Mouse (Mus musculus): ENCODE measurements around the gene Galns. TPM values are rescaled to one million over a fixed set of nuclear protein-coding genes. Genes with fewer than 3 reads are reported as not detected.
"Not testable (repeated sequence)": the region's sequence is repeated elsewhere in the genome, so short reads cannot be mapped to it uniquely, and the experiment has no call there.

Gene Galns
- total RNA-seq, 2 experiments from 2014 or later = 8.2 to 21.7 TPM

GRCm38 (mm10) chr8:122604640-122605039, 6.6 kb downstream of the Galns start:
- no peak for ATAC-seq (replicated peaks; ENCODE audit: low FRiP score, low TSS enrichment, poor library complexity, severe bottlenecking)

GRCm38 (mm10) chr8:122600666-122601065, 10.6 kb downstream of the Galns start:
- ATAC-seq (replicated peaks; ENCODE audit: low FRiP score, low TSS enrichment, poor library complexity, severe bottlenecking) = no peak

DNA sequence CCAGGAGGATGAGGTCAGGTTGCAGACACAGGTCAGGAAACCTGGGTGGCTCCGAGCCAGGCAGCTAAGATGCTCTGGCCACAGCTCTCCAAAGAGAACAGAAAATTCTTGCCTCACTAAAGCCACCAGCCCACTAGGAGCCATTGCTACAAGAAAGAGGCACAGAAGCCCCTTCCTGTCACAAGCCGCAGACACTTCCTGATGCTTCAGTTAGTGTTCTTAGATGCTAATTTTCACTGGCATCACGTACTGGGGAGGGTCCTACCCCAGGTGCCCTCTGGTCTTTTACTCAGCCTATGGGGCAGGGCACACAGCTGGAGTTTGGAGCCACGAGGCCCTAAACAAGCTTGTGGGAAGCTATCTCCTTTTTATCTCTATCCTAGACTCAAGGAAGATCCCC, 15.2 kb downstream of the Galns start:
- ATAC-seq (replicated peaks; ENCODE audit: low FRiP score, low TSS enrichment, poor library complexity, severe bottlenecking) = no peak

DNA sequence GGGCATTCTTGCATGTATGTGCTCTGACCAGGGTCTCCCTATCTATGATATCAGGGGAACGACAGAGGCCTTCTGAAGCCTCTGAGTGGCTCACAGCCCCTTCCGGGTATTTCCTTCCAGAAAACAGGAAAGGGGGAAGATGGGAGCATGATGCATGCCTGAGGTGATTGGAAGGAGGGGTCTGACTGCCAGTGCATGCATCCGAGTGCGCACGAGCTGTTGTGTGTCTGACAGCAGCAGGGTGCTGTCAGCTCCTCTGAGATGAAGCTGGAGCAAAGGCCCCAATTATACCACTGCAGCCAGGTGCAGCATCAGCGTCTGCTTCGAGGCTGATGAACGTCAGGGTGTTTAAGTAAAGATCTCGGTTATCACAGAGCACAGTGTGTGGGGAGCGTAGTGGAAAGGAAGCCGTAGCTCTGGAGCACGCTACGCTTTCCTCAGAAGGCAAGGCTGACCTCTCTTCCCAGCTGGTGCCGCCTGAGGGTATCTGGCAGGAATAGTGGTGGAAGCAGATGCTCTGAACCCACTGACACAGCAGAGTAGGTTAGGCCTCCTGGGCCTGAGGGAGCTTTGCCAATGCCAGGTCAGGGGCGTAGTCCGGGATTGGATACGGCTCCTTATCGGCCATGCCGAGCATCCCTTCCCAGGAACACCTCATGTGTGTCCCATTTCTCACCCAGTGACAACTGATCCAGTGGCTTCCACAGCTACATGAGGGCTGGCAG, 17.3 kb downstream of the Galns start:
- no peak for ATAC-seq (replicated peaks; ENCODE audit: low FRiP score, low TSS enrichment, poor library complexity, severe bottlenecking)

DNA sequence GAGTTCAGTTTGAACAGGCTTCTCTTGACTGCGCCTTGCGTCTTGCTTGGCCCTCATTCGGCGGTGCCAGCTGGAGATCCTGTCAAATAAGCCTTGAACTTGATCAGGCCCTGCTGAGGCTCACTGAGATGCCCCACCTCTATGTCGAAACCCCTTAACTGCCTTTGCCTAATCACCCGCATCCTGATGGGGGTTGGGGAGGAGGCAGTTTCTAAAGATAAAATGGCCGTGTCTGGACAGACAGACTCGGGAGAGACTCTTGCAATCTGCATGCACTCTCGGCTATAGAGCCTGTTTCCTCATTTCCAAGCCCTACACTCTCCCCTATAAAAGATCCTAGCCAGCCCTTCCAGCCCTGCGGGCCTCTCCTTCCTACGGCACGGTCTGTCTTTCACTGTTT, 18.0 kb downstream of the Galns start:
- ATAC-seq (replicated peaks; ENCODE audit: low FRiP score, low TSS enrichment, poor library complexity, severe bottlenecking) = 0 out of 2 replicates have a peak, but pooled peaks have one; percentile 14

DNA sequence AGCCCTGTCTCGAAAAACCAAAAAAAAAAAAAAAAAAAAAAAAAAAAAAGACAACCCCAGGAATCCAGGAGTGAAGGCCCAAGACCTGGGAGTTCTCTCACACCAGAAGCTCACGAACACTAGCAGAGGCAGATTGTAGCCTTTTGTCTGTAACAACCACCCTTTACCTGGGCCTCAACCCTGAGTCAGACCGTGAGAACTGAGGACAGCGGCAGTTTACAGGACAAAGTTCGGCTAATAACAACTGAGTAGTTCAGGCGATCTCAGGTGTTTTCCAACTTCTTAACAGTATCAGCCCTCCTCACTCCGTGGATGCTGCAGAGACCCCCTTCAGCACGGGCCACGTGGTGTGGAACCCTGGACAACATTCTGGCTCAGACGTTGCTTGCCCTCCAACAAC, 24.5 kb downstream of the Galns start:
- no peak for ATAC-seq (replicated peaks; ENCODE audit: low FRiP score, low TSS enrichment, poor library complexity, severe bottlenecking)

GRCm38 (mm10) chr8:122586171-122586570, 25.1 kb downstream of the Galns start:
- no peak for ATAC-seq (replicated peaks; ENCODE audit: low FRiP score, low TSS enrichment, poor library complexity, severe bottlenecking)

DNA sequence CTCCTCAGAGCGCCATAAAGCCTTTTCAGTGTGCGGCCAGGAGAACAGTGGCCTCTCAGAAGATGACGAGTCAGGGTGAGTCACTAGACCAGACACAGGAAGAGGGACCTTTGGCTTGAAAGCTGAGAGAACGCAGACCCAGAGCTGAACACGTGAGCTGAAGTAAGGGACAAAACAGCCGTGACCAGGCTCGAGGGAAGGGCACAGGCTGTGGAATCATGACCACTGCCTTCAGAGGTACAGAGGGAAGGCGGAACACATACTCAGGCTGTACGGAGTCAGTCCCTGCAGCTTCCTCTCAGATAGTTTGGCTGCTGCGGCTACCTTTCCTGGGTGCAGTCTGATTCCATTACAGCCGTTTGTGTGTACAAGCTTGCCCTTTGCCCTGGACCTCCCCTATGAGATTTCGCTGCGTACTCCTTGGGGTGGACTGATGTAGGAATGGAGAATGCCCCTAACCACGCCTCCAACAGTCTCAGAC, 25.8 kb downstream of the Galns start:
- no peak for ATAC-seq (replicated peaks; ENCODE audit: low FRiP score, low TSS enrichment, poor library complexity, severe bottlenecking)

- ATAC-seq (replicated peaks; ENCODE audit: low FRiP score, low TSS enrichment, poor library complexity, severe bottlenecking) = no peak
Measured at GRCm38 (mm10) chr8:122584981-122585380, 26.3 kb downstream of the Galns start.

DNA sequence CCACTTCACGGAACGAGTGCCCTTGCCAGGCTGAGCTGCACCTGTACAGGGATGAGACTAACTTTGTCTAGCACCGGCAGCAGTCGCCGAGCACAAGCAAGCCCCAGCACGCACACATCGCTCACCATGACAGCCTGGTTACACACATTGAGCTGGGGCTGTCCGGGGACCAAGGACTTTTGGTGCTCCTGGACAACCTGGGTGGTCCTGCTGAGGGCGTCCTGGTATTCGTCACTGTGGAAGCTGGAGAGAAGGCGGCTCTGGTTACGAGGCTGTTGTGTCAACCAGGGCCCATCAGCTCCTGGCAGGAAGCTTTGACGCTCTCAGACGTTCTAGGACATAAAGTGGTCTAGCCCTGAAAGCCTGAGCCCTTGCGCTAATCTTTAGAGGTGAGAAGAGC, 30.3 kb downstream of the Galns start:
- no peak for ATAC-seq (replicated peaks; ENCODE audit: low FRiP score, low TSS enrichment, poor library complexity, severe bottlenecking)

GRCm38 (mm10) chr8:122579196-122579595, 32.1 kb downstream of the Galns start:
- ATAC-seq (replicated peaks; ENCODE audit: low FRiP score, low TSS enrichment, poor library complexity, severe bottlenecking) = no peak

GRCm38 (mm10) chr8:122577116-122577515, 34.1 kb downstream of the Galns start:
- ATAC-seq (replicated peaks; ENCODE audit: low FRiP score, low TSS enrichment, poor library complexity, severe bottlenecking) = no peak

DNA sequence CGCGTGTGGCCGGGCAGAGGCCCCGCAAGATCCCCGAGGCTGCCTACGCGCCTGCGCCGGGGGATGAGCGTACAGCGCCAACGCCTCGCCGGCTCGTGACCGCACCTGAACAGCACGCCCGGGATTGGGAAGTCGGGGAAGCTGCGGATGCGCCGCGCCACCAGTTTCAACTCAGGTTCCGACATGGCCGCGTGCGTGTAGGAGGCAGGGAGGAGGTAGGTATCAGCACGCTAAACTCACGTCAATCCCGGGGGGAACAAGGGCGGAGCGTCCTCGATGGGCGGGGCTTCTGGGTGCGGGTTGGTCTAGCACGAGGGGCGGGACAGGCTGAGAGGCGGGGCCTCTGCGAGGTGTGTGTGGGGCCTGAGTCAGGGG, 34.6 kb downstream of the Galns start, which contains the start of gene Aprt:
Aprt (minus strand) TSS at position 262 of the 375 bp plus-strand sequence.
- peak; percentile 92 for ATAC-seq (replicated peaks; ENCODE audit: low FRiP score, low TSS enrichment, poor library complexity, severe bottlenecking)

DNA sequence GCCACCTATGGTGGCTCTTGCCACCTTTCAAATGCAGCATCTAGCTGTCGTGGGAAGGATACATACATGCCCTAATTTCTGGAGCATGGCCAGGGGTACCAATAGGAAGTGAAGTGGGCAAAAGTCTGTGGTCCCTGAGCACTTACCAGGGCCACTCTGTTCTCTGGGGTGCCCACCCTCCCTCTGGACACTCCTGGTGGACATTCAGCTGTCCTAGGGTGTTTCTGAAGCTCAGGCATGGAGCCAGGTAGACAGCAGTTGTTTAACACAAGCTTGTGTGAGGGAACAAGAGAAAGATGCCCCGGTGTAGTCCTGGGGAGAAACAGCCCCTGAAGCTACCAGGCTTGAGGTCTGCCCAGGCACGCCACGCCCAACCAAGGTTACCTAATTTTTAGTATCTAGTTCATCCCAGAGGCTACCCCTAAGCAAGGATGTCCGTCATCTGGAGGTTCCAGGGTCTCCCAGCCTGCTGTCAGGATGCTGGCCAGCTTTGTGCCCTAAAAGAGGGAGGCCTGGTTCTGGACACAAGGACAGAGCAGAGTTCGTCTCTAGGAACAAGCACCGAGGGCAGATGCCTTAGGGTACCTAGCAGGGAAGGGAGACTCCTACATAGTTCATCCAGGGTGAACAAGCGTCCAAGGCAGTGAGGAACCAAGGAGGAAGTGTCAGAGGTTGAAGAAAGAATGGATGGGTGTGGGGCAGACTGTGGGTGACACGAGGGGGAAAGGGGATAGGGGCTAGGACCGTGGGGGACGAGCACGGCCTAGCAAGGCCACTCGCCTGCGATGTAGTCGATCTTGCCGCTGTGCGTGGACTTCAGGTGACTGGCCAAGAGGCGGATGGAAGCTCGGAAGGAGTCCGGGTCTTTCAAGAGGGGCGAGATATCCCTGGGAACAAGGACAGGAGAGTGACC, 35.3 kb downstream of the Galns start:
- no peak for ATAC-seq (replicated peaks; ENCODE audit: low FRiP score, low TSS enrichment, poor library complexity, severe bottlenecking)

DNA sequence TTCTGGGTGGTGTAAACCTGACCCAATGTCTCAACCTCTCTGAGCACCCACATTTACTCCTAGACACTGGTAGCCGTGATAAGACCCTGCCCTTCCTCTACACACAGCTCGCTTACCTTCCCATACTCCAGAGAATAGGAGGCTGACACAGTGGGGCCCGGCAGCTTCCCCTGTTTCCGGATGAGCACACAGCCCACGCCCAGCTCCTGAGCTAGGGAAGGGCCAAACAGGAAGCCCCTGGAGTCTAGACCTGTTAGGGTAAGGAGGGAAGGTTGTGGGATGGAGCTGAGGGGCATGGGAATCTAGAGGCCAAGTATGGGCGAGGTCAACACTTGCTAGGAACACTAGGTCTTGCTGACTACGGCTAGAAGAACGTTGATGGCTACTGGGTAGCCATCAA, 36.0 kb downstream of the Galns start:
- ATAC-seq (replicated peaks; ENCODE audit: low FRiP score, low TSS enrichment, poor library complexity, severe bottlenecking) = no peak

- no peak for ATAC-seq (replicated peaks; ENCODE audit: low FRiP score, low TSS enrichment, poor library complexity, severe bottlenecking)
Measured at GRCm38 (mm10) chr8:122574667-122575251, 36.5 kb downstream of the Galns start.

DNA sequence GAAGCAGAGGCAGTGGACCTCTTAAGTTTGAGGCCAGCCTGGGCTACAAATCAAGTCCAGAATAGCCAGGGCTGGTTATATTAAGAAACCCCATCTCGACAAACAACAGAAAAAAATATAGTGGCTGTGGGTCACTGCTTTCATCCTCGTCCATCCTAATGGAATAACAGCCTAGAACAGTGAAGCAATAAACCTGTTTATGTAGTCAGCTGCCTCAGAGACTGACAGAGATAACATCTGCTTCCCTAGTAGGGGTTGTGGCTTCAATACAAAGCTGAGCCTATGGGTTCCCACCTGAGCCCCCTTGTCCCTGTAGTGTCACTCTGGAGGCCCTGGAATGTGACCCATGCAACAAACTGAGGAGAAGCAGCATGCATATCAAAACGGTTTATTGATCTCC, 37.0 kb downstream of the Galns start:
- no peak for ATAC-seq (replicated peaks; ENCODE audit: low FRiP score, low TSS enrichment, poor library complexity, severe bottlenecking)

DNA sequence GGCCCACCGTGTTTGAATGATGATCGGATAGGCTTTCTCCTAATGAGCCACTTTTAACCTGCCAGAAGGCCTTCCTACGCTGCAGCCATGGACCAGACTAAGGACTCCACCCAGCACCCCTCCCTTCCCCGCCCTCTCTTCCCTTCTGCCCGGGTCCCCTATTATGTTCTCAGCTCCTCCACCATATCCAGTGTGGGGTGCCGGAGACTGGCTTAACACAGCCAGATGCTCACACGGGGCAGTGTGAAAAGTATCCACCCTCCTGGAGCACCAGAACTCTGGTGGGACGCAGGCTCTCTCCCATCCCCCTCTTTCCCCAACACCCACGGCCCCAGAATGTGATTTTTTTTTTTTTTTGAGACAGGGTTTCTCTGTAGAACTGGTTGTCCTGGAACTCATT, 37.7 kb downstream of the Galns start:
- no peak for ATAC-seq (replicated peaks; ENCODE audit: low FRiP score, low TSS enrichment, poor library complexity, severe bottlenecking)

DNA sequence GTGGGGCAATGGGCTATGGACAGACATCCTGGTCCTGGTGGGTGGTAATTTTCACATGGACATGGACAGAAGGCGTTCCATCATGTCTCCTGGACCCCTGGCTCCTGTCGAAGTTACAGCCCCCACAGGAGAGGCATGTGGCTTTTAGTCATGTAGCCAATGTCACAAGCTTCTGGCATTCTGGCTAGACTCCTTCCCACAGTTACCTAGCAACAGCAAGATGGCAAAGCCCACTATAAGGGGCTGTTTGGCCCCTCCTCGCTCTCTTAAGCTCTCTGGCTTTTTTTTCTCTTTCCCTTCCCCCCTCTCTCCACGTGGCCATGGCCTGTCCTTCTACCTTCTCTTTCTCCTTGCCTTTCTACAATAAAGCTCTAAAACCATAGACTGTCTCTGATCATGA, 38.1 kb downstream of the Galns start:
- not testable (repeated sequence) for ATAC-seq (replicated peaks; ENCODE audit: low FRiP score, low TSS enrichment, poor library complexity, severe bottlenecking)

GRCm38 (mm10) chr8:122572751-122573150, 38.5 kb downstream of the Galns start:
- no peak for ATAC-seq (replicated peaks; ENCODE audit: low FRiP score, low TSS enrichment, poor library complexity, severe bottlenecking)

Data from megakaryocyte-erythroid progenitor cell, adult 5-6 weeks (primary cell).